In the genomic region with DNA sequence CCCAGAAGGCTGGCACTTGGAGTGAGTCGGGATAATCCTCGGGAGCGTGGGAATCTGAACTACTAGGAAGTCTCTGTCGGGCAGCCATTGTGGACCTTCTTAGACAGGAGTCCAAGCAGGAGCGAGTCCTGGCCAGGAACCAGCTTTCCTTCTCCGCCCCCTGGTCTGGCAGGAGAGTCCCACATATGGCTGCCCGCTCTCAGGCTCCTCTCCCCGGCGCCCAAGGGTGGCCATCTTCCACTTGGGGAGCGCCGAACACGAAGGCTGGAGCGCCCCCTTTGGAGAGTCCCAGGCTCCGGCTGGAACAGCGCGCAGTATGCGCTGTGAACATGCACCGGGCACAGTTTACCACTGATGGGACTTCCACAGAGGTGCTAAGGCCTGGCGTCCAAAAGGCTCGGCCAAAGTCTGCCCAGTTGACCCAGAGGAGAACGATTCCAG, we compare ENCODE assay signal across 9 mouse cellular contexts. TPM values are rescaled to one million over a fixed set of nuclear protein-coding genes. Genes with fewer than 3 reads are reported as not detected.
DNase-seq lines count a peak whose midpoint lies in the region; ATAC-seq lines count a peak whose summit lies in the region.
"Had no signal": no experiment of that assay in that cellular context is flagged by ENCODE, and none has a peak within 500 bp of the region (broad histone marks: within the 10 kb centered on the region; RNA-seq: fewer than 3 reads in every experiment).

No protein-coding gene starts in this region.

- H3K9ac ChIP-seq in embryonic facial prominence, embryonic 13.5 days: peak overlapping the region; percentile 81
- peak overlapping the region; percentile 79 for H3K9ac ChIP-seq in limb, embryonic 13.5 days
- H3K9ac ChIP-seq in midbrain, embryonic 14.5 days (replicated peaks; ENCODE audit: low read length): peak overlapping the region; percentile 78

- H3K4me3 ChIP-seq in embryonic facial prominence, embryonic 13.5 days: peak overlapping the region; percentile 76
- H3K4me3 ChIP-seq in limb, embryonic 13.5 days: peak overlapping the region; percentile 79
- H3K4me3 ChIP-seq in midbrain, embryonic 14.5 days (replicated peaks; ENCODE audit: low read depth, low read length): peak overlapping the region; percentile 89

- peak overlapping the region; percentile 70 for H3K4me2 ChIP-seq in embryonic facial prominence, embryonic 13.5 days
- H3K4me2 ChIP-seq in limb, embryonic 13.5 days (replicated peaks): peak overlapping the region; percentile 72
- peak overlapping the region; percentile 86 for H3K4me2 ChIP-seq in midbrain, embryonic 14.5 days (ENCODE audit: low read length)

- peaks cover 13% of the 10 kb centered on the region; the same call in 1 of the 2 replicates for H3K36me3 ChIP-seq in embryonic facial prominence, embryonic 13.5 days
- peaks cover 33% of the 10 kb centered on the region for H3K36me3 ChIP-seq in limb, embryonic 13.5 days
- H3K36me3 ChIP-seq in midbrain, embryonic 14.5 days (ENCODE audit: control insufficient read depth, insufficient read depth, low read length): peaks cover 5% of the 10 kb centered on the region; the same call in 1 of the 2 replicates

- under 1% methylated on average over 21 of the region's 21 CpGs for WGBS in embryonic facial prominence, embryonic 13.5 days
- 0% methylated on average over 20 of the region's 21 CpGs for WGBS in limb, embryonic 13.5 days
- WGBS in midbrain, embryonic 14.5 days: under 1% methylated on average over 21 of the region's 21 CpGs

- H3K27me3 ChIP-seq in embryonic facial prominence, embryonic 13.5 days: no peaks in the 10 kb centered on the region
- H3K27me3 ChIP-seq in limb, embryonic 13.5 days: no peaks in the 10 kb centered on the region
- H3K27me3 ChIP-seq in midbrain, embryonic 14.5 days (ENCODE audit: control insufficient read depth, insufficient read depth, low read length): no peaks in the 10 kb centered on the region
- H3K27me3 ChIP-seq: CH12.LX had no signal

- peaks cover 49% of the 10 kb centered on the region for H3K4me1 ChIP-seq in embryonic facial prominence, embryonic 13.5 days
- peaks cover 48% of the 10 kb centered on the region for H3K4me1 ChIP-seq in limb, embryonic 13.5 days
- H3K4me1 ChIP-seq in midbrain, embryonic 14.5 days (ENCODE audit: control insufficient read depth, insufficient read depth, low read length): peaks cover 54% of the 10 kb centered on the region

- peak; percentile 3 to 21 for DNase-seq in monocyte, adult 2 months (ENCODE audit: low read depth in 1 of 2, low spot score in 2 of 2)
- DNase-seq in heart, adult 8-10 months (ENCODE audit: low spot score): peak; percentile 68
- DNase-seq in kidney, adult 9 months: peak; percentile 92
- DNase-seq in midbrain, embryonic 14.5 days: peak; percentile 90
- DNase-seq in spleen, postnatal 14 days (ENCODE audit: low spot score in 2 of 2): peak; percentile 63 to 75

- no peak for ATAC-seq in monocyte, adult 5-6 weeks (replicated peaks; ENCODE audit: insufficient number of reproducible peaks, low FRiP score, low TSS enrichment, poor library complexity, severe bottlenecking)
- peak; percentile 48; the same call in 1 of the 2 replicates for ATAC-seq in embryonic facial prominence, embryonic 13.5 days (ENCODE audit: insufficient number of reproducible peaks, insufficient read depth, low FRiP score, low TSS enrichment, low read depth)
- ATAC-seq in limb, embryonic 13.5 days (ENCODE audit: low FRiP score, low read depth): peak; percentile 35; the same call in 1 of the 2 replicates
- peak; percentile 44 for ATAC-seq in midbrain, embryonic 14.5 days (ENCODE audit: low FRiP score, low TSS enrichment)

- peak overlapping the region; percentile 90 for H3K27ac ChIP-seq in embryonic facial prominence, embryonic 13.5 days
- peak overlapping the region; percentile 91 for H3K27ac ChIP-seq in limb, embryonic 13.5 days
- H3K27ac ChIP-seq in midbrain, embryonic 14.5 days (replicated peaks; ENCODE audit: low read depth, low read length): peak overlapping the region; percentile 96

- H3K9me3 ChIP-seq in embryonic facial prominence, embryonic 13.5 days: no peaks in the 10 kb centered on the region
- H3K9me3 ChIP-seq in limb, embryonic 13.5 days: no peaks in the 10 kb centered on the region
- H3K9me3 ChIP-seq in midbrain, embryonic 14.5 days (ENCODE audit: control insufficient read depth, low read length): no peaks in the 10 kb centered on the region

RNA-seq across cellular contexts. Expression of a gene that starts 0.9 kb away (rescaled TPM):
- 0.57 to 3.9 TPM (median 1.2 TPM) in 3 replicates for total RNA-seq in monocyte, adult 5-6 weeks (2017)
- 70.0 and 79.8 TPM in 2 replicates for polyA plus RNA-seq in embryonic facial prominence, embryonic 13.5 days (2015; fragmentation: Nextera tagmentation; extraction: Ambion mirVana)
- total RNA-seq in heart, adult 8-10 months (2022): 1 to 10 TPM; 4.6 to 6.0 (median 5.1) TPM
- 92.0 and 93.2 TPM in 2 replicates for polyA plus RNA-seq in limb, embryonic 13.5 days (2015; fragmentation: Nextera tagmentation; extraction: Ambion mirVana)
- polyA plus RNA-seq in midbrain, embryonic 14.5 days (2014; fragmentation: Nextera tagmentation; extraction: Ambion mirVana): 67.3 and 114 TPM in 2 replicates

RNA-seq across cellular contexts. Expression of a gene that starts 59.3 kb away (rescaled TPM):
- total RNA-seq in monocyte, adult 5-6 weeks (2017): 1.1 TPM in 1 of 3 replicates, not detected in the others
- polyA plus RNA-seq in embryonic facial prominence, embryonic 13.5 days (2015; fragmentation: Nextera tagmentation; extraction: Ambion mirVana): 8.6 and 10.0 TPM in 2 replicates
- 10 to 100 TPM; 34.9 to 43.8 (median 37.4) TPM for total RNA-seq in heart, adult 8-10 months (2022)
- polyA plus RNA-seq in limb, embryonic 13.5 days (2015; fragmentation: Nextera tagmentation; extraction: Ambion mirVana): 10.0 and 10.8 TPM in 2 replicates
- polyA plus RNA-seq in midbrain, embryonic 14.5 days (2014; fragmentation: Nextera tagmentation; extraction: Ambion mirVana): 15.4 and 17.8 TPM in 2 replicates

Comparison
In these comparisons a context has a peak if more than half of its experiments do, and no peak if none do; other contexts are left out.
1. DNase-seq: peak in every context shown above with its lines; median percentile 92 in kidney, adult 9 months; 90 in midbrain, embryonic 14.5 days; 69 in spleen, postnatal 14 days; 68 in heart, adult 8-10 months; 12 in monocyte, adult 2 months.